Mouse (Mus musculus): Measurements from ENCODE around the gene Pcp2. TPM values are rescaled to one million over a fixed set of nuclear protein-coding genes. Genes with fewer than 3 reads are reported as not detected.

Gene Pcp2
- not detected for total RNA-seq (2022)

GRCm38 (mm10) chr8:3625445-3625844, at the start of gene Pcp2:
Pcp2 (minus strand) TSS chr8:3625545.
- no peak for DNase-seq

DNA sequence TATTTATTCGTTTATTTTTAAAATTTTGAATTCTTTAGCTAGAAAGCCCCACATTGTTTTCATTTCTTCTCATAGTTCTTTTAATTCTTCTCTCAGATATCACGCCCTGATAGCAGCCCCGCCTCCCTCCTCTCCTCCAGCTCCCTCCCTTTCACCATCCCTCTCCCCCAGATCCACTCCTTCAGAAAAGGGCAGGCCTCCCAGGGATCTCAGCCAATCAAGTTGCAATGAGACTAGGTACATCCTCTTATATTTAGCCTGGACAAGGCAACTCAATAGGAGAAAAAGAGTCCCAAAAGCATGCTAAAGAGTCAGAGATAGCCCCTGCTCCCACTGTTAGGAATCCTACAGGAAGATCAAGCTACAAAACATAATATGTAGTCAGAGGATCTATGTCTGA, 49.3 kb upstream of the Pcp2 start:
- no peak for DNase-seq

- DNase-seq, result peak; percentile 68
Observed at GRCm38 (mm10) chr8:3671980-3672491, 46.7 kb upstream of the Pcp2 start, which contains the start of gene Fcor. Fcor (minus strand) TSS chr8:3672362.

DNA sequence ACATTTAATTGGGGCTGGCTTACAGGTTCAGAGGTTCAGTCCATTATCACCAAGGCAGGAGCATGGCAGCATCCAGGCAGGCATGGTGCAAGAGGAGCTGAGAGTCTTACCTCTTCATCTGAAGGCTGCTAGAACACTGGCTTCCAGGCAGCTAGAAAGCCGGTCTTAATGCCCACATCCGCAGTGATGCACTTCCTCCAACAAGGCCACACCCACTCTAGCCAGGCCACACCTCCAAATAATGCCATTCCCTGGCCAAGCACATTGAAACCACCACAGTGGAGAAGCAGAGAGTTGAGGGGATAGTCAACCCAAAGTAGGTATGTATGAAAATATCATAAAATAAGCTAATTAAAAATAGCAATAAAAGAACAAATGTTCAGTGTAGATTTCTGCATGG, 45.0 kb upstream of the Pcp2 start:
- DNase-seq, result no peak

DNA sequence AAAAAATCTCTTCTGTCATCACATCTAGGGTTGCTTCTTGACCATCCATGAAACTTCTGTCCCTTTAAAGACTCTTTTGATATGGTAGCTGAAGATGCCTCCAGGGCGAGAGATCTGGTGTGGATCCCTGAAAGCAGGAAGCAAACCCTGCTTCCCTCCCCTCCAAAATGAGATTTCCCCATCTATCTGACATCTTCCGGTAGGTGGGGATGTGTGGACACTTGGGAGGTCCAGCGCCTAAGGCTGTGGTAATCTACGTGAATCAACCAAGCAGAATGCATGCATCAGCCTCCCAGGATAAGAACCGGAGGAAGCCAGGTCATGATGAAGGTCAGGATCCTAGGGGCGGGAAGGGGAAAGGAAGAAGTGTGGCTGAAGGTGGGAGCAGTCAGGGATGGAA, 40.2 kb upstream of the Pcp2 start, which contains the start of gene Mcemp1:
Gene Mcemp1, plus strand, starts transcription at position 248 of the 400 bp plus-strand sequence.
- DNase-seq, result no peak

DNA sequence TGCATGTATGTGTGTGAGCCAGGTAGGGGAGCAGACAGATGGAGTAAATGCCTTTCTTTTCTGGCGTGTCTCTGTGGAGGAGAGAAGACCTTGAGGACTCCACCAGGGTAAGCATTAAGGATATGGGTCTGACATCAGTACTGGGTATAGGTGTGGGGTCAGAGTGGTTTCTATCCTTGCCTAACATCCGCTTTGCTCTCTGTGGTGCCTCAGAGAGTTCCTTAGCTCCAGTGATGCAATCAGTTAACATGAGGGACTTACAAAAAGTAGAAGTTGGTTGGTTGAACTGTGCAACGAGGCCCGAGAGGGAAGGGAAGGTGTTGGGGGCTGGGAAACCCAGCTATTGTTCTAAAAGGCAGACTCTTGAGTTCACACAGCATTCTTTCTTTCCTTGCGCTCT, 39.1 kb upstream of the Pcp2 start:
- DNase-seq, result no peak

DNA sequence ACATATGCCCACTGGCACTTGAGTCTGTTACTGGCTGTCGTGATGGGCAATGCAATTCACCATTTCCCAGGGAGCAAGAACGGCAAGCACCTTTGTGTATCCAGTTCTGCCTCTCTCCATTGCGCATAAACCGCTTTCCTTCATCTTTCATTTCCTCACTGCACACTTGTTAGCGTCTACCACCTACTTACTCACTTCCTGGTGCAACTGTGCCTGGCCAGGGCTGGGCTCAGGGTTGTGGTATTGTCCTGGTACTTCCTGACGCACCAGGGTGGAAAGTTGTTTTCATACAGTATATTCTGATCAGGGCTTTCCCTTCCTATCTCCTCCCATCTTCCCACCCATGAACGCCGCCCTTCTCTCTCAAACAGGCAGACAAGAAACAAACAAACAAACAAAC, 35.5 kb upstream of the Pcp2 start:
- no peak for DNase-seq

GRCm38 (mm10) chr8:3656725-3657381, 31.5 kb upstream of the Pcp2 start:
- no peak for DNase-seq

GRCm38 (mm10) chr8:3655526-3655925, 30.2 kb upstream of the Pcp2 start, which contains the start of gene Retn:
Retn (plus strand) TSS chr8:3655770.
- DNase-seq, result no peak

DNA sequence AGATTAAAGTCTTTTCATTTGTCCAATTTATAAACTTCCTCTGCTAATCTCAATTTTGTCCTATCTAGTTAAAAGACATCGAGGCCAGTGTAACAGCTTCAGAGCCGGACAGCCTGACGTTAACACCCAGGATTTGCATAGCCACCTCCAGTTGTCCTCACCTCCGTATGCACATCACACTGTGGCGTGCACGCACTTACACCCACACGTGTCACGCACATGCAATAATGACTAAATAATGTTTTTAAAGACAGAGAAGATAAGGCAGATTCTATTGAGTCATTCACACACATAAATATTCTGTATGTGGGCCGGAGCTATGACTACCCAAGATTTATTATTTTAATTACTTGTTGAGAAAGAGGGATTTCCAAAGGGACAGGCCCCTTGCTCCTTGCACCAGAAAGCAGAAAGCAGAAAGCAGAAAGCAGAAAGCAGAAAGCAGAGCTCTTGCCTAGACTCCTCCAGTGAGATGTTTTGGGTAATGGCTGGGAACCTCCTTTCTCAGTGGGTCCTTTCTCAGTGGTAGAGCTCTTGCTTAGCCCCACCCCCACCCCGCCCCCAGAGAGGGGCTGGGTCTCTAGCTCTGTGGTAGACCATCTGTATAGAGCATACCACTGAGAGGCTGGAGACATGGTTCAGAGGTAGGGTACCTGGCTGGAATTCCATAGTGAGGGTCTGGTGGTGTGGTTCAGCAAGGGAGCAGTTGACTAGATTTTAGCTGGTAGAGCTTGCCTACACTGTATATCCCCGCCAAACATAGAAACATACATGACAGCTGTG, 29.6 kb upstream of the Pcp2 start:
- no peak for DNase-seq

DNA sequence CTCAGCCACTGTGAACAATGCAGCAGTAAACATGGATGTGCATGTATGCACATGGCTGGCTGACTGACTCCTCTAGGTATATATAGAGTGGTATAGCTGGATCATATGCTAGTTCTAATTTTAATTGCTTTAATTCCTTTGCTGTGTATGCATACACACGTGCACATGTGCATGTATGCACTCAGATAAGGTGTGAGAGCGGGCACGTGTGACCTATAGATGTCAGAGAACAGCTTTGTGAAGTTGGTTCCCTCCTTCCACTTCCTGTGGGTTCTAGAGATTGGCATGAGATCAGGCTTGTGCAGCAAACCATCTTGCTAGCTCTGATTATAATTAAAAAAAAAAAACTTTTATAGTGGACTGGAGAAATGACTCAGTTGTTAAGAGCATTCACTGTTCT, 27.5 kb upstream of the Pcp2 start:
- no peak for DNase-seq

- no peak for DNase-seq
Observed at GRCm38 (mm10) chr8:3648990-3649389, 23.6 kb upstream of the Pcp2 start.

DNA sequence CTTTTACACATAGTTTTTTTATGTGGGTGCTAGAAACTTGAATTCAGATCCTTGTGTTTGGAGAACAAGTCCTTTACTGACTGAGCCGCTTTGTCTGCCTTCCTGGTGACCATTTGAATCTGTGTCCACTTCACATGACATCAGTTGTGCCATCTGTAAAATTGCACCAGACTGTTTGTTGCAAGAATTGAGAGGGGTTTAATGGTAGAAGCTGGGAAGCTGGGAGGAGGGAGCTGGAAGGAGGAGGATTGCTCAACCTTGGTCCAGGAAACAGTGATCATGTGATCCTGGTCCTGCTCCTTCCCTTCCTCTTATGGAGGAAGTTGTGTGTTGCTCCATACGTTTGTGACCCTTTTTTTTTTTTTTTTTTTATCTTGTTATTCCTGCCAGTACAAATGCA, 22.9 kb upstream of the Pcp2 start:
- no peak for DNase-seq

GRCm38 (mm10) chr8:3647561-3647960, 22.2 kb upstream of the Pcp2 start:
- no peak for DNase-seq

DNA sequence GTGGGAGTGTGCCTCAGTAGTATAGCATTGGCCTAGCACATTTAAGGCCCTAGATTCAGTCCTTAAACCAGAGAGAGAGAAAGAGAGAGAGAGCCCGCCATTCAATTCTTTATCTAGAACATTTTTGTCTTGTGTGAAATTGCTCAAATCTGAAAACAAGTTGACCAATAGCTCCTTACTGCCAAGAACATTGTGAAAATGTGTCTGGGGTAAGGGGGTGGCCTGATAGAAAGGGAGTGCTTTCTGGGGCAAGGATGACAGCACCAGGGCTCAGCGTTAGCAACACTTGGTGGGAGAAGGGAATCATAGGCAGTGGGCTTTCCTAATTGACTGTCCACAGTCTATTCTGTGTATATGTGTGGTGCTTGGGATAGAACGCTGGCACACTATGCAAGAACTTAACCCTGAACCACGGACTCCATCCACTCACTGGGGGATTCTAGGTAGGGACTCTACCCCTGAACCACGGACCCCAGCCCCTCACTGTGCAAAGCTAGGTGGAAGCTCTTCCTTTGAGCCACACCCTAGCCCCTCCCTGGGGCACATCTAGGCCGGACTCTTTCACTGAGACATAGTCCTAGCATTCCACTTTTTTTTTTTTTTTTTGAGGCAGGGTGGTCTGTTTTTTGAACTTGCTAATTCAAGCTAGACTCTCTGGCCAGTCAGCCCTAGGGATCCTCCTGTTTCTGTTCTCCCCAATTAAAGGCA, 21.6 kb upstream of the Pcp2 start:
- no peak for DNase-seq

- DNase-seq, result peak; percentile 52
Observed at GRCm38 (mm10) chr8:3645804-3646203, 20.5 kb upstream of the Pcp2 start.

- no peak for DNase-seq
Observed at GRCm38 (mm10) chr8:3631478-3631875, 6.1 kb upstream of the Pcp2 start.

- peak; percentile 61 for DNase-seq
Observed at GRCm38 (mm10) chr8:3630647-3631477, 5.5 kb upstream of the Pcp2 start, which contains the start of gene Stxbp2. Stxbp2 (plus strand) TSS chr8:3630955.

GRCm38 (mm10) chr8:3628014-3628413, 2.7 kb upstream of the Pcp2 start:
- no peak for DNase-seq

DNA sequence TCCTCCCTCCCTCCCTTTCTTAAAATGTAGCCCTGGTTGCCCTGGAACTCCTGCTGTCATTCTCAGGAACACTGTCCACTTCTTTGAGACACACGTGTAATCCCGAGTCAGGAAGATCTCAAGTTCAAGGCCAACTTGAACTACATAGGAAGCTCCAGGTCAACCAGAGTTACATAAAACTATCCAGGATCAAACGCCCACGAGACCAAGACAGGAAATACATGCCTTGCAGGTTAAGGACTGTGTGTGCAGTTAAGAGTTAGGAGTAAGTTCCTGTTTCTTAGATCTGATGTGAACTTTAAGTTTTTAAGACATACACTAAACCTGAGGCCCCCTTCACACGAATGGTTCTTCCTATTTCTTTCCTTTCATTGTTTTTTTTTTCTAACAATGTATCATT, 1.6 kb upstream of the Pcp2 start:
- no peak for DNase-seq

DNA sequence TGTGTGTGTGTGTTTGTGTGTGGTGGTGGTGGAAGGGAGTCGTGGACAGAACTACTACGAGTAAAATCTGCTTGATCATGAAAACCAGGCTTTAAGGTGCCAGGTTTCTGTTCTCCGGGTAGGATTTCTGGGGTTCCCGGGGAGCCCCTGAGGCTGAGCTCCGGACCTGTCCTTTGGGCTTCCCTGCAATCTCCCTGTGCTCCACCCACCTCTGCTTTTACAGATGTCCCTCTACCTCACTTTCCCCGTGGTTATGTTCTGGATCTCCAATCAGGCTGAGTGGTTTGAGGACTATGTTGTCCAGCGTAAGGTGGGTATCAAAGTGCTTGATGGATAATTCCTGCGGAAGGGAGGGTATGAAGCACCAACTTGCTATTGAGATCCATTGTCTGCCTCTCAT, 3.2 kb downstream of the Pcp2 start:
- DNase-seq, result no peak

Data from adrenal gland, adult 8-10 months (tissue).